Mouse (Mus musculus) MEL-GATA-1-ER (cell line): ENCODE measurements at regions not wholly inside any gene's neighbourhood (a gene's known extent, or its start where the extent isn't known, plus 50 kb on each side); places are given as distances from the start of the nearest gene placed in this dataset.
"Not testable (repeated sequence)": the region's sequence is repeated elsewhere in the genome, so short reads cannot be mapped to it uniquely, and the experiment has no call there.

Experiments
- DNase-seq: peaks from one replicate; pipeline ENCODE4 v3.0.0-alpha.2; 2012; ENCODE audit warnings: low read depth; ENCODE audit errors: extremely low read depth

DNA sequence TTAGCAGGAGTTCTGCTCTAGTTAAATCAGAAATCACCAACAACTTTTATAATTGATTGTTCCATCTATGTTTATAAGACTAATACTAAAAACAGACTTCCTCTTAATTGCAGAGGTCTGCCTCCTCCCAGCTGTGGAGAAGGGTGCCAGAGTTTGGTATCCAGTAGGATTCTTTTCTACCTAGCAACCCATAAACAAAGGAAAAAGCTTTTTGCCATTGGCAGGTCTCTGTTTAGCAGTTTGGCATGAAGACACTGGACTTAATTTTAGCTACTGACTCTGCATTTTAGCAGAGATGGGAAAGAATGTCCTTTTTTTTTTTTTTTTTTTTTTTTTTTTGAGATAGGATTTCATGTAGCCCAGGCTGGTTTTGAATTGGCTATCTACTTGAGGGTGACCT, 1628.4 kb downstream of the A830018L16Rik start:
- DNase-seq = no peak

- peak; percentile 2 for DNase-seq
These were observed 1636.4 kb downstream of the A830018L16Rik start for GRCm38 (mm10) chr1:13050140-13050775.

GRCm38 (mm10) chr1:13051433-13052066, 1637.6 kb downstream of the A830018L16Rik start:
- DNase-seq = not testable (repeated sequence)

DNA sequence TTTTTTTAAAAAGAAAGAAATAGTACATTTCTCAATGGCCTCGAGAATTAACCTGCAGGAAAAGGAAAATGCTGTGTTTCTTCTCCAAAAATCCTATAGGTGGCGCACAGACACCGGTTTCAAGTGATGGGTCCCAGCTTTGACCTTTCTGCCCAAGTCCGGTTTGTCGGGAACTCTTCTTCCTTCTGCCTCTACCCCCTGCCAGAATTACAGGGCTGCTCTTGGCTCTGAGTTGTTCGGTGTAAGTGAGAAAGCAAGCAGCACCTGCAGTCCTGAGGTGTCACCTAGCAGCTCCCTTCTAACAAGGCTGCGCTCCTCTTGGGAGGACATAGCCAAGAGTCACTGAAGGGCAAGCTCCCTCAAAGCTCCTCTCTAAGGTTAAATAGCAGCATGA, 1638.2 kb downstream of the A830018L16Rik start:
- DNase-seq = peak; percentile 7

- DNase-seq = no peak
These were observed 1643.8 kb downstream of the A830018L16Rik start for GRCm38 (mm10) chr1:13057741-13058140.

- no peak for DNase-seq
These were observed 1645.9 kb downstream of the A830018L16Rik start for GRCm38 (mm10) chr1:13059616-13060320.
